Mouse (Mus musculus) limb, embryonic 15.5 days (tissue): ENCODE measurements at regions not wholly inside any gene's neighbourhood (a gene's known extent, or its start where the extent isn't known, plus 50 kb on each side); places are given as distances from the start of the nearest gene placed in this dataset.

Experiments used
- ATAC-seq: fragments of 200-750 bp; cut with Nextera tagmentation; 2 replicates; pipeline ENCODE4 v1.8.0; 2017; ENCODE audit warnings: low read depth, moderate TSS enrichment; ENCODE audit not compliant: insufficient number of reproducible peaks, low FRiP score, low TSS enrichment
- H3K27ac ChIP-seq: fragments of 300-500 bp; sonication (generic); 2 replicates; pipeline ENCODE4 v1.5.1; 2015; ENCODE audit warnings: moderate library complexity, mild to moderate bottlenecking, inconsistent platforms
- H3K27me3 ChIP-seq: fragments of 300-500 bp; sonication (generic); 2 replicates; pipeline ENCODE4 v1.6.1; 2015; ENCODE audit warnings: inconsistent platforms
- H3K36me3 ChIP-seq: fragments of 300-500 bp; sonication (generic); 2 replicates; pipeline ENCODE4 v1.6.1; 2015; ENCODE audit warnings: inconsistent platforms
- H3K4me1 ChIP-seq: fragments of 300-500 bp; sonication (generic); 2 replicates; pipeline ENCODE4 v1.6.1; 2015; ENCODE audit warnings: inconsistent platforms
- H3K4me2 ChIP-seq: fragments of 300-500 bp; sonication (generic); 2 replicates; pipeline ENCODE4 v1.6.1; 2015; ENCODE audit warnings: mild to moderate bottlenecking, inconsistent platforms
- H3K4me3 ChIP-seq: fragments of 300-500 bp; sonication (generic); 2 replicates; pipeline ENCODE4 v1.5.1; 2015; ENCODE audit warnings: mild to moderate bottlenecking, inconsistent platforms
- H3K9ac ChIP-seq: fragments of 300-500 bp; sonication (generic); 2 replicates; pipeline ENCODE4 v1.6.1; 2015; ENCODE audit warnings: inconsistent platforms
- H3K9me3 ChIP-seq: fragments of 300-500 bp; sonication (generic); 2 replicates; pipeline ENCODE4 v1.6.1; 2016; ENCODE audit warnings: inconsistent platforms
- WGBS: fragments of 180-500 bp; shearing (Covaris S2); methylation state at CpG from one replicate; pipeline ENCODE4 v1.1.7; 2015; 5-methylcytosine and 5-hydroxymethylcytosine counted together

- whole genome bisulfite sequencing: 91% methylated on average over 6 of the region's 6 CpGs
- no peak overlapping the region for H3K4me3 ChIP-seq
- H3K9me3 ChIP-seq: no peaks in the 10 kb centered on the region
- no peak overlapping the region for H3K9ac ChIP-seq
- H3K27me3 ChIP-seq: no peaks in the 10 kb centered on the region
- no peak overlapping the region for H3K27ac ChIP-seq
- H3K4me1 ChIP-seq: peaks cover 5% of the 10 kb centered on the region
- no peaks in the 10 kb centered on the region for H3K36me3 ChIP-seq
- no peak for ATAC-seq
- no peak overlapping the region for H3K4me2 ChIP-seq
Observed at GRCm38 (mm10) chr13:92987691-92988090, 143.1 kb downstream of the Mtx3 start.

DNA sequence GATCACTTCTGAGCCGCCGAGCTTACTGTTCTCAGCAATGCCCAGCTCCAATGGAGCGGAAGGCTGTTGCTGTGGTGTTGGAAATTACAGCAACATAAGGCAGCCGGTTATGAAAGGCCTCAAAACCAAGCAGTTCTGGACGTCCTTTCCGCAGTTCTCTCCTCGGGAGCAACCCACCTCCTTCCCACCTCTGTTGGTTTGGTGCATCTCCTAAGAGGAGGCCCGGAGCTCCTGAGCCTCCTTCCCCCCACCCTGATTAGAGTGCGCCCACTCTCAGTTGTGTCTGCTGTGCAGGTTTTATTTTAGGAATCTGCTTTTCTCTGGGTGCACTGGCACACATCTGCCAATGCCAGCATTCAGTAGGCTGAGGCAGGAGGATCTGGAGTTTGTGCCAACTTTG is 144.0 kb downstream of the Mtx3 start:
- Histone ChIP-seq H3K4me1 (peaks cover 5% of the 10 kb centered on the region), H3K27ac (no peak overlapping the region), H3K9me3 (no peaks in the 10 kb centered on the region), H3K9ac (no peak overlapping the region), H3K4me2 (no peak overlapping the region), H3K4me3 (no peak overlapping the region), H3K27me3 (no peaks in the 10 kb centered on the region), H3K36me3 (no peaks in the 10 kb centered on the region)
- no peak for ATAC-seq
- WGBS: 85% methylated on average over 9 of the region's 9 CpGs

- Histone ChIP-seq H3K9ac (no peak overlapping the region), H3K4me3 (no peak overlapping the region), H3K27me3 (no peaks in the 10 kb centered on the region), H3K4me1 (peaks cover 5% of the 10 kb centered on the region), H3K9me3 (no peaks in the 10 kb centered on the region), H3K4me2 (no peak overlapping the region), H3K27ac (no peak overlapping the region), H3K36me3 (no peaks in the 10 kb centered on the region)
- WGBS: 67% methylated on average over 14 of the region's 14 CpGs
- no peak for ATAC-seq
Observed at GRCm38 (mm10) chr13:92990316-92991206, 146.0 kb downstream of the Mtx3 start.
